Mouse (Mus musculus): Measurements from ENCODE around the gene Dedd. TPM values are rescaled to one million over a fixed set of nuclear protein-coding genes. Genes with fewer than 3 reads are reported as not detected.

Gene Dedd
- total RNA-seq, 2 experiments from 2014 or later, result 34.6 to 35.4 TPM

DNA sequence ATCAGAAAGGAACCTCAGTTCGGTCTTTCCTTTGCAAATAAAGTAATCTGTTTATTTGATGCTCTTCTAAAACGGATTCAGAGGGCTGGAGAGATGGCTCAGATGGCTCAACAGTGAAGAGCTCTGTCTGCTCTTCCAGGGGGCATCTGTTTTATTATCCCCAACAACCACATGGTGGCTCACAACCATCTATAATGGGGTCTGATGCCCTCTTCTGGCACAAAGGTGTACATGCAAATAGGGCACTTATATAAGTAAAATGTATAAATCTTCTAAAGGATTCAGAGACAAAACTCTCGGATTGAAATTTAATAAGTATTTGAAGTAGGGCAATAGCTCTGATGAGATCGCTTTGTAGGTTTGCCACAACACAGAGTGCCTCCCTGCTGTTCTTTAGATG, 29.5 kb downstream of the Dedd start:
- DNase-seq (ENCODE audit: extremely low spot score in 1 of 2, low spot score in 1 of 2), result no peak

DNA sequence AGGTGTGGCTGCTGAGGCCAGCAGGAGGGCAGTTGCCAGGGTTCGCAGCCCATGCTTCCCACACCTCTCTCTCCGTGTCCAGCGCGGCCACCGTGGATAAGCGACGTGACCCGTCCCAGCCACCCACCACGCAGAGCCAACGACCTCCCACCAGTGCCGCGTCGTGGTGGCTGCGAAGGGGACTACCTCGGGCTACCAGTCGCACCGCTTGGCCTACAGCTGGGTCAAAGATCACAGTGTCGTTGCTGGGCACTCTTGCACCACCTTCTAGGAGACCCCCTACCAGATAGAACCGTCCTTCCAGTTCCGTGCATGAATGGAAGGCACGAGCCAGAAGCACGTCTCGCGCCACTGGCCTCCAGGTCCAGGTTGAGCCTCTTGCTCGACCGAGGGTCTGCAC, 31.3 kb downstream of the Dedd start:
- peak in 1 of 2 experiments; percentile 29 for DNase-seq (ENCODE audit: extremely low spot score in 1 of 2, low spot score in 1 of 2)

DNA sequence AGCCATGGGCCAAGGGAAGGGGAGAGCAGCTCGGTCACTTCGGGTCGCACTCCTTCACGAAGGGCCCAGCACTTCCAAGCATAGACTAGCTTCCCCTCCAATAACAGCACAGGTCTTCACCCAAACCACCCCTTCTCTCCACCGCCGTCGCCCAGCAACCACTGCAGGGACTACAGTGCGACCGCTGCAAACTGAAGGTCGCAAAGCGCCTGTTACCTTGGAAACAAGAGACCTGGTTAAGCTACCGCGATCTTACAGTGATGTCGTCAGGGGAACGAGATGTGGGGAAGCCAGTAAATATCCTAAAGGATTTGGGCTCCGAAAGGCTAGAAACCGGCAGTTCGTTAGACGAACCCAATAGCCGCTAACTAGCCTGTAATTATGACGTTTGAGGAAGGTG, 31.7 kb downstream of the Dedd start, which contains the start of gene Klhdc9:
Klhdc9 (minus strand) TSS at position 143 of the 400 bp plus-strand sequence.
- peak; percentile 69 to 71 for DNase-seq (ENCODE audit: extremely low spot score in 1 of 2, low spot score in 1 of 2)

DNA sequence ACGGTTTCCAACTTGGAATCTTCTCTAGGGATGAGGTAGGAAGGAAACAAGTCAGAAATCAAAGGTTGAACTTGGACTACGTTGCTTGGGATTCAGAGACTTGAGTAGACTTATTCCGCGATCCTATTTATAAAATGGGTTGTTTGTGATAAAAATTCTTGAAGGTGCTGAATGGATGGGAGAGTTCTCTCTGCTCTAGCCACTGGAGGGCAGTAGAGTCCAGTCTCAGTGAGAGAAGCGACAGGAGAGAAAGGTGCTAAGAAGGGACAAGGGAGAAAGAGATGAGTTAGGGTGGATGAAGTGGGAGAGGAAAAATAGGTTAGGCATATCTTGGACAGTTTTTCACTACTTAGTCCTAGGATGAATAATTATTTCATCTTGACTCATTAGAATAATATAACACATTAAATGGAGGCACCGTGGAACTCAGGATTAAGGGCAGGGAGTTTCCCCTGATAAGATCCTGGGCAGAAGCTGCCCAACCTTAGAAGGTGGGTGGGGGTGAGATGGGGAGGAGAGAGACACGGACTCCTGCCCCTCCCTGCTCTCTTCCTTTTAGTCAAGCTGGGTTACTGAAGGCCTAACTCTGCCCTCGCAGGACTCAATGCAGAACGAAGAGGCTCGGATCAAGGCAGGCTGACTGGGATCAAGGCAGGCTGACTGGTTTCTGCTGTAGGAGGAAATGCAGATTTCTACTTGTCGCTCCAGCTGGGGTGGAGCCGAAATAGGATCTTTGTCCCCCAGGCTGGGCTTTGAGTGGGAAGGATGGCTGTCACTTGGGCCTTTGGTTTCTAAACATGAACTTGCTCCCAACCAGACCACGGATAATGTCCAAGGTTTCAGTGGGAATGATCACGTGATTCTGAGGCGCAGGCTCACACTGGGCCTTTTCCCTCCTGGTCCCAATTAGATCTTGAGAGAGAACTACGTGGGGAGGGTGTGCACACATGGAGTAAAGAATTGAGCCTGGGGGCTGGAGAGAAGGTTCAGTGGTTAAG, 32.5 kb downstream of the Dedd start:
- peak in 1 of 2 experiments; percentile 66 for DNase-seq (ENCODE audit: extremely low spot score in 1 of 2, low spot score in 1 of 2)

DNA sequence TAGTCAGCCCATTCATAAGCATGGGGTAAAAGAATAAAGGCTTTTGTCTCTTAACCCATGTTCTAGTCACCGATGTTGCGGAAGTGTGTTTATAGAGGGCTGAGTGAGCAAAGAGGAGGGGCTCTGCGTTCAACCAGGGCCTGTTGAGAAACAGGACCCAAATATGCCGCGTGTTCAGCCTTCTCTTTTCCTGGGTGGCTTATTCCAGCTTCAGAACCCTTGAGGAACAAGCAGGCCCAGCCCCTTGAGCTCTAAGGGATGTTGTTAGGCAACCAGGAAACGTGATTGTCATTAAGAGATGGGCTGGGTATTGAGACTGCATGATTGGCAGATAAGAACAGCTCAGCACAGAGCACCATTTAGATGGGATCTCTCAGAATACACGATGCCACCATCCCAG, 37.0 kb downstream of the Dedd start:
- DNase-seq (ENCODE audit: extremely low spot score in 1 of 2, low spot score in 1 of 2), result no peak

DNA sequence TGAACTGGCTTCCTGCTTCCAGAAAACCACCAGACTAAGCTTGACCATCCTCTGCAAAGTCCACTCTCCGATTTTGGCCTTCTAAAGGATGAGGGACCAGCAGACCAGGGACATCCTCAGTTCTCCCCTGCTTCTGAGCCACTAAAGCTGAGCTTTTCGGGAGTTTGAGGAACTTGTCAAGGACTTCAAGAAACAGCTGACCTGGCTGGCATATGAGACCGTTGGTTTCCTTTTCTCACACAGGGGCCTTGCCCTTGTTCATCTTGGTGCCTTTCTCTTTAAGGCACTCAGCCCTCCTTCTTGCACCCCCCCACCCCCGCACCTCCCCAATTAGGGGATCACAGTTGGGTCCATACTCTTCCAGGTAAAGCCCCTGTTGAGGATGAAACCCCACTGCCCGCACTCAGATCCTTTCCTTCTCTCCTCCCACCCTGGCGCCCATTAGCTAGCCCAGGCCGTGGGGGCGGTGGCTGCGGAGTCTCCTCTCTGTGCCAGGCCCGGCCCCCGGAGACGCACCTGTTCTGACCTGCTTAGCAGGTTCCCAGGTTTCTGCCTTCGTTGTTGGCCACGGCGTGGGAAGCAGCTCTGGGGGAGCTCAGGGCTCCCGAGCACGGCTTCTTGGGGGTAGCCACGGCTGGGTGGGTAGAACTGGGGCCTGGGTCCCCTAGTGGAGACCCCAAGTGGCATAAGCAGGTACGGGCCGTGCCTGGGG, 41.1 kb downstream of the Dedd start, which contains the start of gene Nectin4:
Nectin4 (plus strand) TSS at position 255 of the 712 bp plus-strand sequence.
- DNase-seq (ENCODE audit: extremely low spot score in 1 of 2, low spot score in 1 of 2), result no peak

DNA sequence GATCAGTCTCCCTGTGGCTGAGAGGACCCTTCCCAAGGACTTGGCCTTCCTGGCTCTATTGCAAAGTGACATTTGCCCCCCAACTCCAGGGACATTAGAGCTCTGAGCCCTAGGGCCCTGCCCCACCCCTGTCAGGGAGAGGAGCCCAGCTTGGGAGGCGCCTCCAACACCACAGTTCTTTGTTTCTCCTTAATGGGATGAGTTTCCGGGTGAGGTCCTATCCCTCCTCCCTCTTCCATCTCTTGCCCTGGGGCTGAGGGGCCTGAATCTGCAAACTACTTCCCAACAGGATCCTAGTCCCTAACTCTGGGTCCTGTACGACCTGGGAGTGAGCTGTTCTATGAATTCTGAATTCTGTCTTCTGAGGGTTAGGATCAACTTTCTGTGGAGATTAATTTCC, 43.9 kb downstream of the Dedd start:
- DNase-seq (ENCODE audit: extremely low spot score in 1 of 2, low spot score in 1 of 2), result no peak

DNA sequence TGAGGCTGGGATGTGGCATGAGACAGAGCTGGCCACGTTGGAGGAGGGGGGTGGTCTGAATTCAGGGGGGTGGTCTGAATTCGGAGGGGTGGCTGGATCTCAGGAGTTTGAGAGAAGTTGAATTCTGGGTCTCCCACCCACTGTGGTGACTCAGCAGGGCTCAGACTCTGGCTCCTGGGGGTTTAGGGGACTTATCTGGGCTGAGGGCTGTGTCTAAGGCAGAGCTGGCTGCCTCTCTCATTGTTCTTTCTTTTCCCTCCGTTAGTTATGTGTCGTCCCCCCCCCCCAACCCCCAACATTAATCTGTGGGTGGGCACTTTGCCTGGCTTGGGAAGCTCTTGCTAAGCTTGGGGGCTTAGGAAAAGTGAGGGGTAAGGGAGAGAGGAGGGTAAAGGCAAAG, 45.0 kb downstream of the Dedd start:
- no peak for DNase-seq (ENCODE audit: extremely low spot score in 1 of 2, low spot score in 1 of 2)

DNA sequence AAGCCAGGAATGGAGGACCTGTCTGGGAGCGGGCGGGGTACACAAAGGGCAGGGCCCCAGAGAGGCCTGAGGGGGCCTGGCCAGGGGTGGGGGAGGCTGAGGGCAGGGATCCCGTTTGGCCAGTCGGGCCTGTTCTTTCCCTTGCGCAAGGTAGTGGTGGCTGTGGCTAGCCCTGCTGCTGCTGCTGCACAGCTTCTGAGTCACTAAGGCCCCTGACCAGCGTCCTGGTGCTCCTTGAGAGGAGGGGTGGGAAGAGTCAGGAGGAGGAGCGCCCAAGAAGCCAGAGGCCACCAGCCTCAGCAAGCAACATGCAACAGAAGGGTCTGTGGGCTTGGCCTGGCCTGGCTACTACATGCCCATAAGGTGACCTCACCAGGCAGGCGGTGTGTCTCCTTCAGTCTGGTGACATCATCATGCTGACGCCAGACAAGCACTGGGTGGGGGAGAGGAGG, 46.7 kb downstream of the Dedd start:
- DNase-seq (ENCODE audit: extremely low spot score in 1 of 2, low spot score in 1 of 2), result no peak

DNA sequence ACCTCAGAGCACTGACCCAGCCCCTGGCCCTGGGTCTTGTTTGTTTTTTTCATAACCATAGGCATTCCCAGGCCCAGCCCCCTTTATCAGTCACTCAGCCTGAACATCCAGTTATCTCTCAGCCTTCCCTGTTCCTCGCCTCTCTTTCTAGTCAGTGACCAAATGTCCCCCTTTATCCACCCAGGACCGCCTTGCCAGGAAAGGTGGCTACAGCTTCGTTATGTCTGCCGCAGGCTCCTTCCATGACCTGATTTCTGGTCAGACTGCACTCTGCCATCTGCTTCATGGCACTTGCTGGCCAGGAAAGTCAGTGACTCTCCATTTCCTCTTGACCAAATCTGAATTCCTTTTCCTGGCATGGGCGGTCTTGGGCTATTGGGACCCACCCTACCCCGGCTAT, 49.4 kb downstream of the Dedd start:
- no peak for DNase-seq (ENCODE audit: extremely low spot score in 1 of 2, low spot score in 1 of 2)

DNA sequence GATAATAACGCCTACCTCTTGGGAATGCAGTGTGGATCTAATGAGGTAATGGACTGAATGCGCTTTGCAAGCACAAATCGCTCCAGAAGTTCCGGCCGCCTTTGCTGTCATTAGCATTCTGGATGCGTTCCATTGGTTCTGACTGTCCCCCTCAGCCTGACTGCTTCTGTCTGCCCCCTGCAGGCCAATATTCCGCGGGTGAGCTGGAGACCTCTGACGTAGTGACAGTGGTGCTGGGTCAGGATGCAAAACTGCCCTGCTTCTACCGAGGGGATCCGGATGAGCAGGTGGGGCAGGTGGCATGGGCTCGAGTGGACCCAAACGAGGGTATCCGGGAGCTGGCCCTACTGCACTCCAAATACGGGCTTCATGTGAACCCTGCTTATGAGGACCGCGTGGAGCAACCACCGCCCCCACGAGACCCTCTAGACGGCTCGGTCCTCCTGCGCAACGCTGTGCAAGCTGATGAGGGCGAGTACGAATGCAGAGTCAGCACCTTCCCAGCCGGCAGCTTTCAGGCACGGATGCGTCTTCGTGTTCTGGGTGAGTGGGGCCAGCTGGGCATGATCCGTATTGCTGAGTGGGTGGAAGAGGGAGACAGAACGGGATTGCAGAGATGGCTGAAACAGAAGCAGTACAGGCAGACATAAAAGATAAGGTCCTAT, 51.1 kb downstream of the Dedd start:
- peak; percentile 59 to 69 for DNase-seq (ENCODE audit: extremely low spot score in 1 of 2, low spot score in 1 of 2)

DNA sequence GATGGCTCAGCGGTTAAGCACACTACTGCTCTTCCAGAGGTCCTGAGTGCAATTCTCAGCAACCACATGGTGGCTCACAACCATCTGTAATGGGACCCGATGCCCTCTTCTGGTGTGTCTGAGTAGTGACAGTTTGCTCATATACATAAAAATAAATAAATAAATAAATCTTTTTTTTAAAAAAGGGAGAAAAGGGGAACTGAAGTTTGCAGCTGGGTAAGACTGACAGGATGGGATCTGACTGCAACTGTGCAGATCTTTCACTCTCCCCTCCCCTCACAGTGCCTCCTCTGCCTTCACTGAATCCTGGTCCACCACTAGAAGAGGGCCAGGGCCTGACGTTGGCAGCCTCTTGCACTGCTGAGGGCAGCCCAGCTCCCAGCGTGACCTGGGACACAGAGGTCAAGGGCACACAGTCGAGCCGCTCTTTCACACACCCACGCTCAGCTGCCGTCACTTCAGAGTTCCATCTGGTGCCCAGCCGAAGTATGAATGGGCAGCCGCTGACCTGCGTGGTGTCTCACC, 53.2 kb downstream of the Dedd start:
- DNase-seq (ENCODE audit: extremely low spot score in 1 of 2, low spot score in 1 of 2), result no peak

DNA sequence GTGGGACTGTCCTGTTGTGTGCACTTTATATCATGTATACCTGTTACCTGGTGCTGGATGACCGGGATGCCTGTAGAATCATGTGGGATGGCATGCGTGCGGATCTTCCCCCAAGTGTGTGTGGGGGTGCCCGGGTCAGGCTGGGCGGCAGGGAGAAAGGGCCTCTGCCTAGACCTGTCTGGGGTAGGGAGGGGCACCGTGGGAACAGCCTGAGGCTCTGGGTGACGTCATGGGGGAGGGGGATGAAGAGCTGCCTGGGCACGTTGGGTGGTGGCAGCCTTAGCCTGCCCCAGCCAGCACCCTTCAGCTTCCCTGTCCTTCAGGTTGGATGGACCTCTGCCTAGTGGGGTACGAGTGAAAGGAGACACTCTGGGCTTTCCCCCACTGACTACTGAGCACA, 55.4 kb downstream of the Dedd start:
- no peak for DNase-seq (ENCODE audit: extremely low spot score in 1 of 2, low spot score in 1 of 2)

DNA sequence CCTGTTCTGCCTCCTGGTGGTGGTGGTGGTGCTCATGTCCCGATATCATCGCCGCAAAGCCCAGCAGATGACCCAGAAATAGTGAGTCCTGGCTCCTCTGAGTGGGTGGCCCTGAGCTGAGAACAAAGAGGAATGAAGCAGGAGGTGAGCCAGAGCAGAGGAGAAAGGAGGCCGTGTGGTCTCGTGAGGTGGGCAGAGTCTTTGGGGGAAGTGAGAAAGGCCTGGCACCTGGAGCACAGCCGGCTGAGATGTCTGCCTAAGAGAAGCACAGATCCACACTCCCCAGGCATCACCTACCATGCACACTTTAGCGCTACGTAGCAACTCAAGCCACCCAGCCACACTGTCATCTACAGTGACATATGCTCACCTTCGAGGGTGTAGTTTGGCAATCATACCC, 56.2 kb downstream of the Dedd start:
- no peak for DNase-seq (ENCODE audit: extremely low spot score in 1 of 2, low spot score in 1 of 2)

DNA sequence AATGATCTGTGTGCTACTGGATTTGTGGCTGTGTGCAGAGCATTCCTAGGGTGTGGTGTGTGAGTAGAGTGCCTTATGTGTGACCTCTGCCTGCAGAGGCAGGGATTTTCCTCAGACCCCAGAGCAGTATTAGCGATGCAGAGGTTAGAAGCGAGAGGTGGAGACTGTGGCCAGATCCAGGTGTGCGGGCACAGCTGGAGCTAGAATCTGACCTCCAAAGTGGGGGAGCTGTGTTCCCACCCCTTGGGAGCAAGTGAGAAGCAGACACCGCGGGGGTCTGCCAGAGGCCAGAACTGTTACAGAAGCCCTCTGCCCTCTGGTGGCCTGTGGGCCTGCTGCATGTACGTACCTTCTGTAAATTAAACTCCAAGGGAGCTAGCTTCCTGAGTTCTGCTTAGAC, 58.2 kb downstream of the Dedd start:
- no peak for DNase-seq (ENCODE audit: extremely low spot score in 1 of 2, low spot score in 1 of 2)

DNA sequence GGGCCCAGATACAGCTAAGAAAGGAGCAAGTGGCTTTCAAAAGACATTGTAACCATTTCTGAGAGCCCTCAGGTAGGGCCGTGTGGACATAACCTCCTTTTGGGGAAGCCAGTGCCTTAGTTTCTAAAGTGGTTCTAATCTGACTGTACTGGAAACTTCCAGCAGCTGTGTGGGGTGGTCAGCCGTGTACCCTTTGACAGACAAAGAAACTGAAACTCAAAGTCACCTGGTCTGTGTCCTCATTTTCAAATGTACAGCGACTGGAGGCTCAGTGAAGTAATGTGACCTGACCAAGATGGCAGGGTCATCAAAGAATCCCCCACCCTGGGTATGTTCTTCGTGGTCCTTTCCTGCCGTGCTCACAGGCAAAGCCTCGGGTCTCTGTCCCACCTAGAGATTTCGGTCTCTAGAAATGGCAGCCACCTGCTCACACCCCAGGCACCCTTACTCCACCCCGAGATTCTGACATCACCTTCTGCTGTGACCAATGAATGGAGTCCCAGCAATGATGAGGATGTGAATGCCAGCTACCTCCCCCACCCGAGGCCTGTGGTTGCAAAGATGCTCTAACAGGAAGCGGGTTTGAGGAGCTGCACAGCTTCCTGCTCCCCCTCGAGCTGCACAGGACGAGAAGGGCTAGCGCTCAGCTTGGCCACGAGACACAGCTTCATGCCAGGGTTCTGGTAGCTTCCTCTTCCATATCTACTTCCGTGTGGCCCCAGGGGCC, 59.6 kb downstream of the Dedd start, which contains the start of gene Arhgap30:
Arhgap30 (plus strand) TSS at position 579 of the 727 bp plus-strand sequence.
- no peak for DNase-seq (ENCODE audit: extremely low spot score in 1 of 2, low spot score in 1 of 2)

DNA sequence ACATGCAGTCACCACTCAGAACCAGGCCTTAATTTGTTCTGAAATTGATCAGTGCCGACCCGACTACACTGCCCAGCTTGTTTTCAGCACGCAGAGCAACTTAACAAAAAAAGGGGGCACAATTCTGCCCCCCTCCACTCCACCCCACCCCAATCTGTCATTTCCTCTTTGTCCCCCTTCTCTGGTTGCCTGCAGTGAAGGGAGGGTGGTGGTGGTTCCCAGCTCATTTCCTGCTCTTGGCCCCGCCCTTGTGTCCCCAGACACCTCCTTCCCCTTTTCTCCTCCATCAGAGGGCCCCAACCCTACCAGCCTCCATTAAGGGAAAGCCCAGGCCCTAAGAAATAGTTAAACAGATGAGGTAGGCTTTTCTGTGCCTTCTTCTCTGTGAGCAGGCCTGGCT, 61.2 kb downstream of the Dedd start:
- no peak for DNase-seq (ENCODE audit: extremely low spot score in 1 of 2, low spot score in 1 of 2)

All from layer of hippocampus, postnatal 25 days (tissue).